Mouse (Mus musculus): Measurements from ENCODE around the gene H2-T22. TPM values are rescaled to one million over a fixed set of nuclear protein-coding genes. Genes with fewer than 3 reads are reported as not detected.

Gene H2-T22
- 13.1 TPM for polyA plus RNA-seq (2014; fragmentation: Illumina TruSeq; extraction: RNeasy Lipid Tissue Mini Kit (QIAGEN cat#74804); ENCODE audit: low read depth, low replicate concordance)

GRCm38 (mm10) chr17:36042610-36043169 is at the start of gene H2-T22, which contains the start of gene Gm6034:
TSS of gene H2-T22 (minus strand) at chr17:36042747.
TSS of gene Gm6034 (plus strand) at chr17:36042961.

DNA sequence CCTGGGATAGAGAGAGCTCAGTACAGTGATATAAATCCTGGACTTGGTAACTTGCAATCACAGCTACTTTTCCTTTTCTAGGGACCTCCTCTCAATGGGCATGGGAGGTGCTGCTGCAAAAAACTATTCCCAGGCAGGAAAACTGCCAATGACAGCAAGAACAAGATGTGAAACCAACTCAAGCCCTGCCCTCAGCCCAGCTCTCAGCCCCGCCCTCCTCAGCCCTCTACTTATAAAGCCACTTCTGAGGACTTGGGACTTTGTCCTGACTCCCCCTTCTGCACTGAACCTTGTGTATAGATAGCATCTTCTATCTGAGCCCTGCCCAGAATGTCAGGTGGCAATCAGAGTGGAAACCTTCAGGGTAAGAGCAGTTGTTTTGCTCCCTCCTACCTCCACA is 15.8 kb upstream of the H2-T22 start, which contains the start of gene Gm11127:
Gene Gm11127 (minus strand): TSS at position 10 of the 400 bp plus-strand sequence.

DNA sequence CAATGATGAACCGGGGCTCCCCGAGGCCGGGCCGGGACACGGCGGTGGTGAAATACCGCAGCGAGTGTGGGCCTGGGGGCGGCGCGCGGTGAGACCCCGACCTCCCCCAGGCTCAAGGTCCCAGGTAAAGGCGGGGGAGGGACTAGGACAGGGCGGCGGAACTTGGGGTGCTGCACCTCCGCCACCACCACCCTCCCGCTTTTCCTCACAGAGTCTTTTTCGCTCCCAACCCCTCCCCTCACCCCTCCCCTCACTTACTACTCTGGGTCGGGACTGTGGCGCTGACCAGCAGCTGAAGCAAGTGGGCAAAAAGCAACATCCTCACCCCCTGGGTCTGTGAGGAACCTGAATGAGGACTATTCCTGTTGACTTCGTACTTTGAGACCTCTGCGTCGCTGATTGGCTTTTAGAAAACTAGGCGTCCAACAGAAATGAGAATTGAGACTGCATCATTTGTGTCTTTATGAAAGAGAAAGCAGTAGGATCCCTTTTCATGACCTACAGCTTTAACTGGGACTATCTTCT is 10.1 kb downstream of the H2-T22 start, which contains the start of gene H2-T23:
Gene H2-T23 (minus strand): TSS at position 505 of the 525 bp plus-strand sequence.

DNA sequence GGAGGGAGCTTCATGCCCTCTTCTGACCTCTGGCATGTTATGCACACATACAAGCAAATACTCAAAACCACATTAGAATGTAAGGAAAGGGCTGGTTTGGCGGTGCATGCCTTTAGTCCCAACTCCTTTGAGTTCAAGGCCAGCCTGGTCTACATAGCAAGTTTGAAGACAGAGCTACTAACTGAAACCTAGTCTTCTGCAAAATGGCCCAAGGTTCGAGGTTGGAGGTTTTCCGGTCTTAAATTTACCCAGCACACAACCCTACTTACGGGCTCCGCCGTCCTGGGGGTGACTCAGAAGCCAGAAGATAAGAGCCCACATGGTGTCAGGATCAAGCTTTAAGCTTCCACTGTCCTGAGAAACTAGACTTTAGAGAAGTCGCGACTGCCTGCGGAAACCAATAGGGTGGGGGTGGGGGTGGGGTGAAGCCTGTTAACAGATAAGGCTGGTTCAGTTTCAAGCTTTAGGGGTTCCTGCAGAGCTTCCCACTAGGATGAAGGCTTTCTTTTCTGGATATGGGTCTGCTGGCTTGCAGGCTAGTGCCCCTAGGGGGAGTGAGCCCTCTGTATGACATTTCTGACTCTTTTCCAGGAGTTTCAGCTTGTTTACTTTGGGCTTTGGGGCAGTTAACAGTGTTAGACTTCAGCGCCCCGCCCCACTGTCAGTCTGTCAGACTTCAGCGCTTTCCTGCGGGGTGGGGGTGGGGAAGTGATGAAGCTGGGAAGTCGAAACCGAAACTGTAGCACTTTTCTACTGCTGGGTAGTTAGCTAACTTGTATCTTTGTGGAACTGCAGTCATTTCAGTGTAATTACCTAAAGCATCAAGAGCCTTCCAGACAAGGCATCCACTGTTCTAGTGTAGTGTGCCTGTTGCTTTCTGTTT is 22.1 kb downstream of the H2-T22 start, which contains the start of gene H2-T24:
Gene H2-T24 (minus strand): TSS at position 370 of the 883 bp plus-strand sequence.

Other genes starting within 250 kb of the H2-T22 start
- 5.0 TPM for gene Ier3, start 221.1 kb downstream of the H2-T22 start, polyA plus RNA-seq (2014; fragmentation: Illumina TruSeq; extraction: RNeasy Lipid Tissue Mini Kit (QIAGEN cat#74804); ENCODE audit: low read depth, low replicate concordance)
- 11.8 TPM for gene Flot1, start 219.5 kb downstream of the H2-T22 start, polyA plus RNA-seq (2014; fragmentation: Illumina TruSeq; extraction: RNeasy Lipid Tissue Mini Kit (QIAGEN cat#74804); ENCODE audit: low read depth, low replicate concordance)
- gene Tubb5, start 204.4 kb downstream of the H2-T22 start, polyA plus RNA-seq (2014; fragmentation: Illumina TruSeq; extraction: RNeasy Lipid Tissue Mini Kit (QIAGEN cat#74804); ENCODE audit: low read depth, low replicate concordance), result 40.9 TPM
- gene Mdc1, start 201.2 kb downstream of the H2-T22 start, polyA plus RNA-seq (2014; fragmentation: Illumina TruSeq; extraction: RNeasy Lipid Tissue Mini Kit (QIAGEN cat#74804); ENCODE audit: low read depth, low replicate concordance), result 11.3 TPM
- 1.1 TPM for gene Nrm, start 181.4 kb downstream of the H2-T22 start, polyA plus RNA-seq (2014; fragmentation: Illumina TruSeq; extraction: RNeasy Lipid Tissue Mini Kit (QIAGEN cat#74804); ENCODE audit: low read depth, low replicate concordance)
- 4.7 TPM for gene Ppp1r18, start 177.2 kb downstream of the H2-T22 start, polyA plus RNA-seq (2014; fragmentation: Illumina TruSeq; extraction: RNeasy Lipid Tissue Mini Kit (QIAGEN cat#74804); ENCODE audit: low read depth, low replicate concordance)
- 22.4 TPM for gene Dhx16, start 162.9 kb downstream of the H2-T22 start, polyA plus RNA-seq (2014; fragmentation: Illumina TruSeq; extraction: RNeasy Lipid Tissue Mini Kit (QIAGEN cat#74804); ENCODE audit: low read depth, low replicate concordance)
- 21.6 TPM for gene 2310061I04Rik, start 145.3 kb downstream of the H2-T22 start, polyA plus RNA-seq (2014; fragmentation: Illumina TruSeq; extraction: RNeasy Lipid Tissue Mini Kit (QIAGEN cat#74804); ENCODE audit: low read depth, low replicate concordance)
- gene Atat1, start 132.7 kb downstream of the H2-T22 start, polyA plus RNA-seq (2014; fragmentation: Illumina TruSeq; extraction: RNeasy Lipid Tissue Mini Kit (QIAGEN cat#74804); ENCODE audit: low read depth, low replicate concordance), result 8.3 TPM
- gene Mrps18b, start 126.4 kb downstream of the H2-T22 start, polyA plus RNA-seq (2014; fragmentation: Illumina TruSeq; extraction: RNeasy Lipid Tissue Mini Kit (QIAGEN cat#74804); ENCODE audit: low read depth, low replicate concordance), result 19.3 TPM
- gene Ppp1r10, start 126.3 kb downstream of the H2-T22 start, polyA plus RNA-seq (2014; fragmentation: Illumina TruSeq; extraction: RNeasy Lipid Tissue Mini Kit (QIAGEN cat#74804); ENCODE audit: low read depth, low replicate concordance), result 48.2 TPM
- 47.8 TPM for gene Abcf1, start 73.0 kb downstream of the H2-T22 start, polyA plus RNA-seq (2014; fragmentation: Illumina TruSeq; extraction: RNeasy Lipid Tissue Mini Kit (QIAGEN cat#74804); ENCODE audit: low read depth, low replicate concordance)
- 1.4 TPM for gene Gnl1, start 62.9 kb downstream of the H2-T22 start, polyA plus RNA-seq (2014; fragmentation: Illumina TruSeq; extraction: RNeasy Lipid Tissue Mini Kit (QIAGEN cat#74804); ENCODE audit: low read depth, low replicate concordance)
- gene Prr3, start 62.5 kb downstream of the H2-T22 start, polyA plus RNA-seq (2014; fragmentation: Illumina TruSeq; extraction: RNeasy Lipid Tissue Mini Kit (QIAGEN cat#74804); ENCODE audit: low read depth, low replicate concordance), result 2.4 TPM
- 8.5 TPM for gene H2-T24, start 22.2 kb downstream of the H2-T22 start, polyA plus RNA-seq (2014; fragmentation: Illumina TruSeq; extraction: RNeasy Lipid Tissue Mini Kit (QIAGEN cat#74804); ENCODE audit: low read depth, low replicate concordance)
- 3.4 TPM for gene H2-T23, start 9.9 kb downstream of the H2-T22 start, polyA plus RNA-seq (2014; fragmentation: Illumina TruSeq; extraction: RNeasy Lipid Tissue Mini Kit (QIAGEN cat#74804); ENCODE audit: low read depth, low replicate concordance)
- gene Gm6034, start 214 bp upstream of the H2-T22 start, polyA plus RNA-seq (2014; fragmentation: Illumina TruSeq; extraction: RNeasy Lipid Tissue Mini Kit (QIAGEN cat#74804); ENCODE audit: low read depth, low replicate concordance), result not detected
- not detected for gene Gm11127, start 15.6 kb upstream of the H2-T22 start, polyA plus RNA-seq (2014; fragmentation: Illumina TruSeq; extraction: RNeasy Lipid Tissue Mini Kit (QIAGEN cat#74804); ENCODE audit: low read depth, low replicate concordance)
- not detected for gene Gm19684, start 78.9 kb upstream of the H2-T22 start, polyA plus RNA-seq (2014; fragmentation: Illumina TruSeq; extraction: RNeasy Lipid Tissue Mini Kit (QIAGEN cat#74804); ENCODE audit: low read depth, low replicate concordance)
- gene Gm7030, start 86.7 kb upstream of the H2-T22 start, polyA plus RNA-seq (2014; fragmentation: Illumina TruSeq; extraction: RNeasy Lipid Tissue Mini Kit (QIAGEN cat#74804); ENCODE audit: low read depth, low replicate concordance), result not detected
- not detected for gene Gm8909, start 125.8 kb upstream of the H2-T22 start, polyA plus RNA-seq (2014; fragmentation: Illumina TruSeq; extraction: RNeasy Lipid Tissue Mini Kit (QIAGEN cat#74804); ENCODE audit: low read depth, low replicate concordance)
- not detected for gene H2-T3, start 147.5 kb upstream of the H2-T22 start, polyA plus RNA-seq (2014; fragmentation: Illumina TruSeq; extraction: RNeasy Lipid Tissue Mini Kit (QIAGEN cat#74804); ENCODE audit: low read depth, low replicate concordance)
- 4.4 TPM for gene Rpp21, start 215.3 kb upstream of the H2-T22 start, polyA plus RNA-seq (2014; fragmentation: Illumina TruSeq; extraction: RNeasy Lipid Tissue Mini Kit (QIAGEN cat#74804); ENCODE audit: low read depth, low replicate concordance)
- gene Trim39, start 229.5 kb upstream of the H2-T22 start, polyA plus RNA-seq (2014; fragmentation: Illumina TruSeq; extraction: RNeasy Lipid Tissue Mini Kit (QIAGEN cat#74804); ENCODE audit: low read depth, low replicate concordance), result 14.8 TPM
- not detected for gene H2-M10.2, start 243.7 kb upstream of the H2-T22 start, polyA plus RNA-seq (2014; fragmentation: Illumina TruSeq; extraction: RNeasy Lipid Tissue Mini Kit (QIAGEN cat#74804); ENCODE audit: low read depth, low replicate concordance)